Mouse (Mus musculus) Patski (cell line): ENCODE results near the gene Pnp. TPM values are rescaled to one million over a fixed set of nuclear protein-coding genes. Genes with fewer than 3 reads are reported as not detected.
"Not testable (repeated sequence)": the region's sequence is repeated elsewhere in the genome, so short reads cannot be mapped to it uniquely, and the experiment has no call there.

Experiments
- ATAC-seq: fragments of 100-300 bp; one replicate; pipeline ENCODE4 v1.8.0; 2021
- CTCF ChIA-PET: fragments of 350-600 bp; sonication (Branson Sonifier 250); formaldehyde crosslinking; loops from one replicate; lab custom pipeline; 2022; ENCODE audit warnings: inconsistent platforms; lab: Charles Lee
- POLR2A ChIA-PET: fragments of 350-600 bp; sonication (Branson Sonifier 250); formaldehyde crosslinking; loops from one replicate; lab custom pipeline; 2022; ENCODE audit warnings: antibody characterized with exemption, inconsistent platforms; lab: Charles Lee
- DNase-seq: peaks from one replicate; pipeline ENCODE4 v3.0.0-alpha.2; 2011; ENCODE audit warnings: low read depth, low spot score
- H3K27me3 ChIP-seq: fragments of 371-371 bp; one replicate; pipeline ENCODE4 v1.5.1; 2021
- CTCF ChIP-seq: fragments of 100-300 bp; IDR thresholded peaks from one replicate; pipeline ENCODE4 v1.5.1; 2021
- in situ Hi-C: fragments of 300-500 bp; cut with MboI; formaldehyde crosslinking; loops from 3 replicates; pipeline ENCODE4 v1.11.1; 2018; ENCODE audit warnings: low pct_unique_long_range_greater_than_20kb, mixed read lengths
- polyA plus RNA-seq: library from polyadenylated mRNA; unstranded; gene quantifications from one replicate; pipeline ENCODE4 v1.2.3, GENCODE M21; 2021

The Pnp gene
- polyA plus RNA-seq, 1 experiment from 2014 or later, result 53.3 TPM

GRCm38 (mm10) chr14:50930377-50930753 lies 517 bp upstream of the Pnp start:
- in situ Hi-C loops, result loop anchor here (5.0 kb wide), 3 partner anchors 47 to 132 kb away; no protein-coding TSS in a partner anchor
- CTCF ChIA-PET, result no interaction called here
- DNase-seq, result no peak
- H3K27me3 ChIP-seq, result no peaks in the 10 kb centered on the region
- POLR2A ChIA-PET, result interaction anchor here (1.6 kb wide), 1 partner anchor 35 kb away, joined by 4 read pairs; no protein-coding TSS in a partner anchor
- ATAC-seq, result peak; percentile 32
- no peak for TF ChIP-seq CTCF

GRCm38 (mm10) chr14:50931493-50932020 lies 675 bp downstream of the Pnp start:
- DNase-seq, result no peak
- in situ Hi-C loops, result loop anchor here (5.0 kb wide), 3 partner anchors 46 to 131 kb away; no protein-coding TSS in a partner anchor
- ChIA-PET POLR2A (interaction anchor here (1.6 kb wide), 1 partner anchor 36 kb away, joined by 4 read pairs; no protein-coding TSS in a partner anchor), CTCF (no interaction called here)
- no peak for TF ChIP-seq CTCF
- H3K27me3 ChIP-seq, result no peaks in the 10 kb centered on the region
- no peak for ATAC-seq

GRCm38 (mm10) chr14:50936649-50937048 lies 5.8 kb downstream of the Pnp start:
- POLR2A ChIA-PET, result no interaction called here

GRCm38 (mm10) chr14:50938119-50938908 lies 7.4 kb downstream of the Pnp start:
- no peak for ATAC-seq
- in situ Hi-C loops, result no loop called here
- ChIA-PET POLR2A (no interaction called here), CTCF (interaction anchor here (1.6 kb wide), 1 partner anchor 87 kb away, joined by 5 read pairs; no protein-coding TSS in a partner anchor)
- H3K27me3 ChIP-seq, result no peaks in the 10 kb centered on the region
- no peak for DNase-seq
- TF ChIP-seq CTCF, result no peak

More at GRCm38 (mm10) chr14:50936649-50937048, 5.8 kb downstream of the Pnp start:
- no peak for ATAC-seq
- CTCF ChIA-PET, result interaction anchor here (1.1 kb wide), 1 partner anchor 33 kb away, joined by 3 read pairs; no protein-coding TSS in a partner anchor
- DNase-seq, result no peak
- in situ Hi-C loops, result no loop called here
- H3K27me3 ChIP-seq, result no peaks in the 10 kb centered on the region
- no peak for TF ChIP-seq CTCF

- no peak for ATAC-seq
- in situ Hi-C loops, result no loop called here
- CTCF ChIA-PET, result interaction anchor here (1.6 kb wide), 1 partner anchor 86 kb away, joined by 5 read pairs; no protein-coding TSS in a partner anchor
Measured at GRCm38 (mm10) chr14:50938940-50939339, 8.1 kb downstream of the Pnp start.

GRCm38 (mm10) chr14:50943932-50944667 lies 13.2 kb downstream of the Pnp start, which contains the start of gene Gm49342:
Gene Gm49342, plus strand, starts transcription at chr14:50944517.
- in situ Hi-C loops, result no loop called here
- ChIA-PET POLR2A (no interaction called here), CTCF (no interaction called here)
- peak; percentile 61 for TF ChIP-seq CTCF
- DNase-seq (peak; percentile 64), ATAC-seq (peak; percentile 99)
- no peaks in the 10 kb centered on the region for H3K27me3 ChIP-seq

More at GRCm38 (mm10) chr14:50938940-50939339, 8.1 kb downstream of the Pnp start:
- no peak for DNase-seq
- POLR2A ChIA-PET, result no interaction called here
- TF ChIP-seq CTCF, result no peak
- no peaks in the 10 kb centered on the region for H3K27me3 ChIP-seq

- H3K27me3 ChIP-seq, in situ Hi-C loops, DNase-seq, POLR2A ChIA-PET, CTCF ChIA-PET: not testable (repeated sequence)
- TF ChIP-seq CTCF, result peak; percentile 54
- ATAC-seq, result peak; percentile 96
Measured at GRCm38 (mm10) chr14:50944668-50945033, 13.8 kb downstream of the Pnp start.

GRCm38 (mm10) chr14:50945081-50945480 lies 14.2 kb downstream of the Pnp start:
- H3K27me3 ChIP-seq, DNase-seq, ATAC-seq, POLR2A ChIA-PET, in situ Hi-C loops, CTCF ChIA-PET: not testable (repeated sequence)

GRCm38 (mm10) chr14:50945526-50945925 lies 14.6 kb downstream of the Pnp start:
- H3K27me3 ChIP-seq, CTCF ChIA-PET, in situ Hi-C loops, POLR2A ChIA-PET, ATAC-seq, DNase-seq: not testable (repeated sequence)

- no peak for DNase-seq
- no peak for TF ChIP-seq CTCF
Measured at GRCm38 (mm10) chr14:50955487-50955886, 24.6 kb downstream of the Pnp start.

GRCm38 (mm10) chr14:50955942-50956508 lies 25.1 kb downstream of the Pnp start, which contains the start of gene Pnp2:
Gene Pnp2, plus strand, starts transcription at chr14:50955992.
- POLR2A ChIA-PET, H3K27me3 ChIP-seq, CTCF ChIA-PET, DNase-seq, in situ Hi-C loops: not testable (repeated sequence)
- ATAC-seq, result peak; percentile 44

More at GRCm38 (mm10) chr14:50955487-50955886, 24.6 kb downstream of the Pnp start:
- in situ Hi-C loops, result no loop called here
- CTCF ChIA-PET, result no interaction called here
- POLR2A ChIA-PET, result no interaction called here
- no peak for ATAC-seq
- H3K27me3 ChIP-seq, result no peaks in the 10 kb centered on the region

- in situ Hi-C loops, H3K27me3 ChIP-seq, POLR2A ChIA-PET, CTCF ChIA-PET, DNase-seq: not testable (repeated sequence)
- peak; percentile 39 for ATAC-seq
Measured at GRCm38 (mm10) chr14:50956724-50957123, 25.8 kb downstream of the Pnp start.

- DNase-seq, ATAC-seq, H3K27me3 ChIP-seq, in situ Hi-C loops, POLR2A ChIA-PET, CTCF ChIA-PET: not testable (repeated sequence)
Measured at GRCm38 (mm10) chr14:50957146-50957545, 26.3 kb downstream of the Pnp start.
